Mouse (Mus musculus) testis, adult 2 months (tissue): ENCODE data around the gene Khnyn. TPM values are rescaled to one million over a fixed set of nuclear protein-coding genes. Genes with fewer than 3 reads are reported as not detected.

ENCODE experiments used
- H3K27ac ChIP-seq: fragments of 200-500 bp; 2 replicates; pipeline ENCODE4 v1.5.1; 2012; ENCODE audit warnings: low read depth, low read length; ENCODE audit not compliant: control insufficient read depth, insufficient read depth
- H3K27me3 ChIP-seq: fragments of 200-500 bp; 2 replicates; pipeline ENCODE4 v1.6.1; 2012; ENCODE audit warnings: mild to moderate bottlenecking, low read length, moderate library complexity; ENCODE audit not compliant: control insufficient read depth, insufficient read depth
- H3K36me3 ChIP-seq: fragments of 200-500 bp; 2 replicates; pipeline ENCODE4 v1.6.1; 2012; ENCODE audit warnings: mild to moderate bottlenecking, low read length; ENCODE audit not compliant: control insufficient read depth, insufficient read depth
- H3K4me1 ChIP-seq: fragments of 200-500 bp; 2 replicates; pipeline ENCODE4 v1.6.1; 2012; ENCODE audit warnings: low read length; ENCODE audit not compliant: control insufficient read depth, insufficient read depth
- H3K4me3 ChIP-seq: fragments of 200-500 bp; 2 replicates; pipeline ENCODE4 v1.5.1; 2012; ENCODE audit warnings: low read depth, mild to moderate bottlenecking, low read length, moderate library complexity, mixed read lengths; ENCODE audit not compliant: control insufficient read depth
- CTCF ChIP-seq: fragments of 200-500 bp; IDR thresholded peaks from 2 replicates; pipeline ENCODE4 v1.5.1; 2012; ENCODE audit warnings: low read depth, mild to moderate bottlenecking, inconsistent platforms, low read length, moderate library complexity; ENCODE audit not compliant: control insufficient read depth, insufficient read depth, insufficient replicate concordance
- POLR2A ChIP-seq: fragments of 200-500 bp; IDR thresholded peaks from 2 replicates; pipeline ENCODE4 v1.6.1; 2012; ENCODE audit warnings: low read depth, mild to moderate bottlenecking, inconsistent platforms, low read length, moderate library complexity; ENCODE audit not compliant: control insufficient read depth
- polyA plus RNA-seq: library from polyadenylated mRNA; depleted of rRNA; stranded (reverse); fragments of >200 nt; gene quantifications from 2 replicates; pipeline ENCODE4 v1.2.3, GENCODE M21; 2012

The Khnyn gene
- polyA plus RNA-seq, 1 experiment: 5.1 TPM

- H3K27me3 ChIP-seq: no peaks in the 10 kb centered on the region
- peaks cover 16% of the 10 kb centered on the region for H3K4me1 ChIP-seq
- no peak overlapping the region for H3K4me3 ChIP-seq
- no peak overlapping the region for H3K27ac ChIP-seq
- no peaks in the 10 kb centered on the region for H3K36me3 ChIP-seq
- TF ChIP-seq POLR2A (no peak), CTCF (no peak)
Observed at GRCm38 (mm10) chr14:55898947-55899346, 14.2 kb downstream of the Khnyn start.

DNA sequence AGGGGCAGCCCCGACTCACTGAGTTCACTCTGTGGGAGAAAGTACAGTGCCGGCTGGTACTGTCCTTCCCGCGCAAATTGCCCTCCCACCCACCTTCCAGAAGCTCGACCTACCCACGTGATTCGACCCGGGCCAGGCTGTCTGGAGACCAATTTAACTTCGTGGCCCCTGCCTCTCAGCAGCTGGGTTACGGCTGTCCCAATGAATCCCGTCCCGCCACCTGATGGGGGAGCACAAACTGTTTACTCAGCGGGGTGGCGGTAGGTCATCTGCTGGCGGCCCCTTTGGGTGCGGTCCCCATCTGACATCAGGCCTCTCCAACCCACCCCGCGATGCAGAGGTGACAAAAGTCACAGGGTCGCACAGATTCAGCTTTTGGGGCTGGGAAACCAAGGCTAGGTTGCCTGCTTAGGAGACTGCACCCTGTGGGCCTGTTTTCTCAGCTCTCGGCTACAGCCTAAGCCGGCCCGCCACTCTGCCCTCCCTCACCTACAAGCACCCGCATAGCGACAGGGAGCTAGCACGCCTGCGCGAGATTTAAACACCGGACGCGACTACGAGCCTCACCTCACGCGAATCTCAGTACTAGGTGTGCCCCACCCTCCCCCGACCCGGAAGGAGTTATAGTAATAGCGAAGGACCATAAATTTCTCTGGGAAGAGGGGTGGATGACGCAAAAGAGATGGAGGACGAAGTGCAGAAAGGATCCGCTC is 15.1 kb downstream of the Khnyn start, which contains the start of gene Sdr39u1:
TSS of gene Sdr39u1 (minus strand) at position 593 of the 713 bp plus-strand sequence.
- peak within 1 kb of the TSS; percentile 79 for H3K27ac ChIP-seq

DNA sequence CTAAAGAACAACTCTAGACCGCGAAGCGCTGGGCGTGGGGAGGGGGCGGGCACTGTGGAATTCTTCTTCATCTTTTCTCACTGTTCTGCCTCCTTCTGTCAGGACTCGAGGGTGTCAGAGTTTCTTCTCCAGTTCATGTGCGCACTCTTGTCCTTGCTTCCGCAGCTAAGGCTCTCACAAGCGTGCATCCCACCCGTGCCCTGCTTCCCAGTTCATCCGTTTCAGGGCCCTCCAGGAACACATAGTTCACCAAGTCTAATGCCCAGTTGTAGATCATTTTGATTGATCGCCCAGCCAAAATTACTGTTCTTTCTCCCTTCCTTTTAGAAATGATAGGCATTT is 15.6 kb downstream of the Khnyn start:
- H3K4me3 ChIP-seq: peak overlapping the region; percentile 92
- peak overlapping the region; percentile 68 for H3K27ac ChIP-seq
- TF ChIP-seq CTCF: no peak
- TF ChIP-seq POLR2A: no peak
- no peaks in the 10 kb centered on the region for H3K36me3 ChIP-seq
- peaks cover 16% of the 10 kb centered on the region for H3K4me1 ChIP-seq
- no peaks in the 10 kb centered on the region for H3K27me3 ChIP-seq

More for the DNA sequence above, 15.1 kb downstream of the Khnyn start, which contains the start of gene Sdr39u1:
- Histone ChIP-seq H3K36me3 (no peaks in the 10 kb centered on the region), H3K4me3 (peak within 1 kb of the TSS; percentile 92), H3K4me1 (peaks cover 16% of the 10 kb centered on the region), H3K27me3 (no peaks in the 10 kb centered on the region)
- TF ChIP-seq POLR2A (peak; percentile 85), CTCF (no peak)

- H3K27me3 ChIP-seq: no peaks in the 10 kb centered on the region
- H3K36me3 ChIP-seq: no peaks in the 10 kb centered on the region
Observed at GRCm38 (mm10) chr14:55905518-55905917, 20.8 kb downstream of the Khnyn start.

GRCm38 (mm10) chr14:55913406-55913805 is 28.7 kb downstream of the Khnyn start:
- TF ChIP-seq POLR2A (no peak), CTCF (no peak)
- H3K36me3 ChIP-seq: no peaks in the 10 kb centered on the region
- H3K4me3 ChIP-seq: no peak overlapping the region
- no peak overlapping the region for H3K27ac ChIP-seq
- H3K4me1 ChIP-seq: no peaks in the 10 kb centered on the region
- no peaks in the 10 kb centered on the region for H3K27me3 ChIP-seq

More at GRCm38 (mm10) chr14:55905518-55905917, 20.8 kb downstream of the Khnyn start:
- TF ChIP-seq POLR2A (no peak), CTCF (no peak)
- no peak overlapping the region for H3K4me3 ChIP-seq
- no peak overlapping the region for H3K27ac ChIP-seq
- peaks cover 3% of the 10 kb centered on the region; the same call in 1 of the 2 replicates for H3K4me1 ChIP-seq

DNA sequence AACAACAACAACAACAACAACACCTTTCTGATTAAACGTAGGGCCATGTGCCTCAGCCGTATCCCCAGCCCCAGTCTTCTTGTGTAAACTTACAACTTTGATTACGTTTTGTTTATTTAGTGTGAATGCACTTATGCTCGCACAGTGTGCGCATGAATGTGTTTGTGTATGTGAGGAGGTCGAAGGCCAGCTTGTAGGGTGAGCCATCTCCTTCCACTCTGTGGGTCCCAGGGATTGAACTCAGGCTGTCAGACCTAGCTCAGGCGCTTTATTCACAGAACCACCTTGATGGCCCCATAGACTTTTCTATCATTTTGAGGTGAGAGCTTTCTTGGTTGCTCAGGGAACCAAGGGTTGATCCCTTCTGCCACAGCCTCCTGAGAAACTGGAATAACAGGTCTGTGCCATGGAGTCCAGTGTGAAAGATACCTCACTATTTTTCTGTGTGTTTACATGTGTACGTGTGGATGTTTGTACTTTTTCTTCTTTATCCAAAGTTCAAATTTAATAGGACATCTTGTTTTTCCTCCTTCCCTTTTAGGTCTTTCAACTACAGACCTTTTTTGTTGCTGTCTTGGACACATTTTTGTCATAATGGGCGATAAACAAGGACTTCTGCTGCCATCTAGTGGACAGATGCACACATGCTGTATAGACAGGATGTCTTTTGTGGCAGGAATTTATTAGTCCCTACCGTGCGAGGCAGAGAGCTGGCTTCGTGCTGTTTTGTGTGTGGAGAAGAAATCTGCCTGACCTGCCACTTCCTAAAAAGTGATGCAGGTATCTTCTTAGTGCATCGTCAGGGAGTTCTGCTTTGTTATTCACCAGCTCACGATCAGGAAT is 33.7 kb downstream of the Khnyn start:
- H3K27me3 ChIP-seq: no peaks in the 10 kb centered on the region
- no peak overlapping the region for H3K27ac ChIP-seq

More for the DNA sequence above, 33.7 kb downstream of the Khnyn start:
- no peak for TF ChIP-seq POLR2A
- TF ChIP-seq CTCF: peak; percentile 22; the same call in 1 of the 2 replicates
- Histone ChIP-seq H3K4me1 (no peaks in the 10 kb centered on the region), H3K36me3 (no peaks in the 10 kb centered on the region), H3K4me3 (no peak overlapping the region)
